In genomic region chr10:70848141-70848540, GRCm38 (mm10) we compare ENCODE assay signal across 17 mouse cellular contexts.
"Had no signal": no experiment of that assay in that cellular context is flagged by ENCODE, and none has a peak within 500 bp of the region (broad histone marks: within the 10 kb centered on the region; RNA-seq: fewer than 3 reads in every experiment).

No protein-coding gene starts in this region.

- H3K36me3 ChIP-seq: limb, embryonic 12.5 days; limb, embryonic 15.5 days; midbrain, embryonic 13.5 days; stomach, embryonic 15.5 days had no signal

- ATAC-seq: liver, postnatal 0 days; lung, postnatal 0 days; midbrain, embryonic 13.5 days had no signal

- H3K4me3 ChIP-seq: limb, embryonic 12.5 days; limb, embryonic 15.5 days; midbrain, embryonic 13.5 days; stomach, embryonic 15.5 days had no signal

- H3K27ac ChIP-seq: limb, embryonic 12.5 days; limb, embryonic 15.5 days; liver, embryonic 14.5 days; macrophage; midbrain, embryonic 13.5 days; stomach, embryonic 15.5 days had no signal

- H3K9ac ChIP-seq: limb, embryonic 12.5 days; limb, embryonic 15.5 days; liver, embryonic 14.5 days; liver, postnatal 0 days; lung, embryonic 14.5 days; midbrain, embryonic 13.5 days; stomach, embryonic 15.5 days had no signal

- H3K4me1 ChIP-seq: limb, embryonic 12.5 days; limb, embryonic 15.5 days; midbrain, embryonic 13.5 days; stomach, embryonic 15.5 days had no signal

- DNase-seq: kidney, postnatal 14 days; kidney, postnatal 4 days; left cerebral cortex, postnatal 4 days; liver, postnatal 0 days; retina, postnatal 1 day; right cerebral cortex, postnatal 25 days; spleen, adult 18-20 months; thymus, postnatal 25 days had no signal

- H3K4me2 ChIP-seq: limb, embryonic 12.5 days; limb, embryonic 15.5 days; liver, embryonic 11.5 days; lung, embryonic 14.5 days; midbrain, embryonic 13.5 days; stomach, embryonic 15.5 days had no signal

- H3K27me3 ChIP-seq: limb, embryonic 12.5 days; limb, embryonic 15.5 days; midbrain, embryonic 13.5 days; stomach, embryonic 15.5 days had no signal

- H3K9me3 ChIP-seq: limb, embryonic 12.5 days; limb, embryonic 15.5 days; midbrain, embryonic 13.5 days; stomach, embryonic 15.5 days had no signal
